Mouse (Mus musculus) kidney, adult 11 months (tissue): ENCODE results near the gene Olfr544.
"Not testable (repeated sequence)": the region's sequence is repeated elsewhere in the genome, so short reads cannot be mapped to it uniquely, and the experiment has no call there.

Experiments
- DNase-seq: peaks from one replicate; pipeline ENCODE4 v3.0.0; 2022

The Olfr544 gene

GRCm38 (mm10) chr7:102488161-102488560 is at the start of gene Olfr544:
Gene Olfr544, minus strand, starts transcription at chr7:102488313.
- no peak for DNase-seq

DNA sequence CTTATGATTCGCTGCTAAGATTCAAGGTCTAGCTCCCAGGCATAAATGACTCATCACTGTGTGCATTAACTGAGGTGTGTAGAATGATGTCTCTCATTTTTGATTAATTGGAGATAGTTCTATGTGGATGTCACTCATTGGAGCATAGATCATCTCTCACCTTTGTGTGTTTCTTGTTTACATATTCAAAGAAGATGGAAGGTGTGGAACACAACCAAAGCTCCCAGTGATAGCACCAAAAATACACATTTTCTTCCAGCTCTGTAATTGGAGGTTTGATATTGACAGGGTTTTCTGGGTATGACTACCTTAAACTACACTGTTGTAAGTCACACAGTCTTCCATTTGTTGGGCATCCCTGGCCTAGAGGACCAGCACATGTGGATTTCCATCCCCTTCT is 46.3 kb upstream of the Olfr544 start, which contains the start of gene Olfr547:
Gene Olfr547 (plus strand): TSS at position 301 of the 400 bp plus-strand sequence.
- no peak for DNase-seq

DNA sequence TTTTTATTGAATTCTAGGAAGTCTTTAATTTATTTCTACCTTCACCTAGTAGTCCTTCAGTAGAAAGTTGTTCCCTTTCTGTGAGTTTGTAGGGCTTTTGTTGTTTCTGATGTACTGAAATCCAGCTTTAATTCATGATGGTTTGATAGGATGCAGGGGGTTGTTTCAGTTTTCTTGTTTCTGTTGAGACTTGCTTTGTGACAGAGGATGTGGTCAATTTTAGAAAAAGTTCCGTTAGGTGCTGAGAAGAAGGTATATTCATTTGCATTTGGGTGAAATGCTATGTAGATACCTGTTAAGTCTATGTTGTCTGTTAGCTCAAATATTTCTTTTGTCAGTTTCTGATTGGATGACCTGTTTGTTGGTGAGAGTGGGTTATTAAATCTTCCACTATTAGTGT is 40.9 kb upstream of the Olfr544 start:
- DNase-seq, result no peak

- no peak for DNase-seq
Observed at GRCm38 (mm10) chr7:102517051-102517335, 28.9 kb upstream of the Olfr544 start.

GRCm38 (mm10) chr7:102516261-102517050 is 28.3 kb upstream of the Olfr544 start:
- no peak for DNase-seq

DNA sequence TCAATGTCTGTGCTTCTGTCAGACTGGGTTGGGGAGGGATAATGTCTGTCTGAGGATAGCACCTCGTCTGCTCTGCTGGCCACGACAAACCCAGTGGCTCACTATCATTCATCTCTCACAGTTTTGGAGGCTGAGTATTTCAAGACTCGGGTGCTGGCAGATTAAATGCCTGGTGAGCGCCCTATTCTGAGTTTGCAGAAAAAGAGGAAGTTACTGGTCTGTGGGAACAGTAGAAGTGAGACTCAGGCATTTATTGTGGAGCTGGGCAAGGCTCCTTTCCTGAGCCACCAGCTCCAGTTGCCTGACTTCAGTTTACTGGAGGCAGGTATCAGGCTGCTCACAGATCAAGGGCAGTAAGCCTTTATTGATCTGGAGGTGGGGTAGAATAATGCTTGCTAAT is 26.0 kb upstream of the Olfr544 start:
- no peak for DNase-seq

DNA sequence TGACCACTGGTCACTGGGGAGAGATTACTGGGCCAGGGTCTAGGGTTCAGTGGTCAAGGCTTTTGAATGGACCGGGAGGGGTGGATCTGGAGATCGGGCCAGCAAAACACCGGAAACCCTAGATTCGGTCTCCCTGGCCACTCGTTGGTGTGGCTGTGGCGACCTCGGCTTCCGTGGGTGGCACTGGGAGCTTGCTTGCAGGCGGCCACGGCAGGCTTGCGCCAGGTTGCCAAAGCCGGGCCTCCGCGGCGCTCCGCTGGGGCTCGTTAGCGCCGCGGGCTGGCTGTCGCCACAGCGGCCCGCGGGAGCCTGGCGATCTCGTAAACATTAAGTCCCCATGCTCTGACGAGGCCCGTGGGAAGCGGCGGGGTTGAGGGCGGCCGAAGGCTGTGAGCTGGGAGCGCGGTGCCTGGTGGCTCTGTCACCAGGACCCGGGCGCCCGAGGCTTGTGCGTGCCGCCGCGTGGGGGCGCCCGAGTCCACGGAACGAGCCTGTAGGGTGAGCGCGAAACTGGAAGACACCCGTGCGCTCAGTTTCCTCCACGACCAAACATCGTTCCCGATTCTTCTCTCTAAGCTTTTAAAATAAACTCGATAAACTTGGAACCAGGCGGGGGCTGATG is 24.8 kb upstream of the Olfr544 start:
- peak; percentile 64 for DNase-seq

DNA sequence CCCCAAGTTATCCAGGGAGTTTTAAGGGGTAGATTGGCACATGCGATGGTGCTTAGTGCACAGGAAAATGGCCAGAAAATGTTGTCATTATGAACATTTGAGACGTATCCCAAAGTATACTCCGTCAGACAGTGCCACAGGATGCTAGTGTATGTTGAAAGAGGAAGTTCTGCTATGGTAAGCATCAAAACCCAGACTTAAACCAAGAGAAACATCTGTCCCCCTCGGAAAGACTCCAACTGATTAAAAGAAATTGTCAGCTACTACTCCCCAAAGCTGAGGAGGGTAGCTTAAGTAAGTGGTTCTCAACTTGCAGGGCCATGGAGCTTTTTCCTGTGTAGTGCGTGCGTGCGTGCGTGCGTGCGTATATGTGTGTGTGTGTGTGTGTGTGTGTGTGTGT is 23.8 kb upstream of the Olfr544 start:
- no peak for DNase-seq

- no peak for DNase-seq
Observed at GRCm38 (mm10) chr7:102509726-102510125, 21.6 kb upstream of the Olfr544 start.

GRCm38 (mm10) chr7:102508666-102509065 is 20.6 kb upstream of the Olfr544 start:
- no peak for DNase-seq

DNA sequence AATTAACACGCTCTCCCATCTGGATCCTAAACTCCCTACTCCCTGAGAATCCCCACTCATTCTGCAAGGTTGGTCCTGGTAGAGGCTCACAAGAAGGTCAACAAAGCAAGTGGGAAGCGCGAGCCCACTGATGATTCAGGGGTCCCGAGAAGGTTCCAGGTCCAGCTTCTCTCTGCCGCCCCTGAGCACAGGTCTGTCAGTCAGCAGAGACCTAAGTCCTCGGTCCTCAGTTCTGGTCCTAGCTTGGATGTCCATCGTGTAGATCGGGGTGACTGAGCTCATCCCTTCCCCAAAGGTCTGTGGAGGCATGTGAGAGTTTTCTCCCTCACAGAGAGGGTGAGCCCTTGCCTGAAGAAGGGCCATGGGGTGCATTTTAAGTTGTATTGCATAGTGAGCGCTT is 20.0 kb upstream of the Olfr544 start:
- no peak for DNase-seq

DNA sequence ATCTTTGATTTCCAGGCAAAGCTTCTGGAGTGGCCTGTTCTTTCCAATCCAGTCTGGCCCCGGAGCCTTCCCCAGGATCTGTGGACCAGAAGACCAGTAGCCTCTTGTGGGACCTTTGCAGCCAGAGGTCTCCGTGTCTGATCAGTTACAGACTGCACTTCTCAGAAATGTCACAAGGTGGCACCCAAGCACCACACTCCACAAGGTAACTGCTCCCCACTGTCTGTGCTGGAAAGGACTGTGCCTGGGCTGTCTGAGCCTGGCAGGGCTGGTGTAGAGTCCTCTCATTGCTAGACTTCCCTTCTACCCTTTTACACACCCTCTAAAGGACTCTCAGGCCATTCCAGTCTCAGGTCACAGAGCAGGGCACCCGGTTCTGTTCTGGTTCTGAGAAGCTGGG is 18.7 kb upstream of the Olfr544 start:
- DNase-seq, result peak; percentile 51

GRCm38 (mm10) chr7:102501986-102502385 is 13.9 kb upstream of the Olfr544 start:
- no peak for DNase-seq

DNA sequence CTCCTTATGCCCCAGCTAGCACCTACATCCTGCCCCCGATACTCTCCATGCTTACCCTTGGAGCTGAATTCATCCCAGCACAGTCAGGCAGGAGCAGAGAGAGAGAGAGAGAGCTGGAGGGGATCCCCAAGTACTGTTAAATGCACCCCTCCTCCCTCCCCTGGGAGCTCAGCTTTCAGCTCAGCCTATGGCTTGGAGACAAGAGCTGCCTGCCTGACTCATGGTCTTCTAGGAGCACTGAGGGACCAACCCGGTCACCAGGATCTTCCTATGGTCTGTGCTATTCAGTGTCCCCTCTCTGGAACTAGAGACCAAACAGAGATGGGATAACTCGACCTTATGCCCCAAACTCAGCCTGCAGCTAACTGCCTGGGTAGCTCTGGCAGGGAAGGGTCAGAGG is 11.4 kb upstream of the Olfr544 start, which contains the start of gene Olfr545:
Gene Olfr545 (minus strand): TSS at position 101 of the 400 bp plus-strand sequence.
- no peak for DNase-seq

DNA sequence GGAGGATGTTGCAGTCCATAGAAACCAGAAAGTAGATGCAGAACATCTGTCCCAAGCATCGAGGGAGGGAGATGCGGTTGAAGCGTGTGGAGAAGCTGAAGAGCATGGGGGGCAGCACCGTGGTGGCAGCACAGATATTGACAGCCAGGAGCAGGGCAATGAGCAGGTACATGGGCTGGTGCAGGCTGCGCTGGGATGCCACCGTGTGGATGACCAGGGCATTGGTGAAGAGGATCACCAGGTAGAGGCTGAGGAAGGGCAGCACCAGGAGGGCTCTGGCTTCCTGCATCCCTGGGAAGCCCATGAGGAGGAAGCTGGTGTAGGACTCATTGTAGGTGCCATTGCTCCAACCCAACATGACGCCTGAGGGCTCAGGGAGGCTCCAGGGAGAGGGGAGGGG is 6.3 kb upstream of the Olfr544 start:
- not testable (repeated sequence) for DNase-seq

DNA sequence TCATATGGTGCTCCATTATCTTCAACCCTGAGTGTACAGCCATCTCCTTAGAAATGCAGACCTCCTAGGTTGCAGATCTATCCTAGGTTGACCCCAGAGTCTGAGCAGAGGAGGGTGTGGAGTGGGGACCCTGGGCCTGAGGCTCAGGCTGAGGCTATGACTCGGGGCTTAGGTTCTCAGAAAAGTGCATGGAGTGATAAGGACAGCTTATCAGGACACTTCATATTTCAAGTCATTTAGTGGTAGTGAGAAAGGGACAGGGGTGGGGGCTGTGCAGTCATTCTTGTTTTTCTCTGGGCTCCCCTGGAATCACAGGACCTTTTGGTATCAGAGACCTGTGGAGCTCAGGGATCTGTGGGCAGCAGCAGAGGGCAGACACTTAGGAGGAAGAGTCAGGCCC is 2.0 kb downstream of the Olfr544 start:
- DNase-seq, result no peak

DNA sequence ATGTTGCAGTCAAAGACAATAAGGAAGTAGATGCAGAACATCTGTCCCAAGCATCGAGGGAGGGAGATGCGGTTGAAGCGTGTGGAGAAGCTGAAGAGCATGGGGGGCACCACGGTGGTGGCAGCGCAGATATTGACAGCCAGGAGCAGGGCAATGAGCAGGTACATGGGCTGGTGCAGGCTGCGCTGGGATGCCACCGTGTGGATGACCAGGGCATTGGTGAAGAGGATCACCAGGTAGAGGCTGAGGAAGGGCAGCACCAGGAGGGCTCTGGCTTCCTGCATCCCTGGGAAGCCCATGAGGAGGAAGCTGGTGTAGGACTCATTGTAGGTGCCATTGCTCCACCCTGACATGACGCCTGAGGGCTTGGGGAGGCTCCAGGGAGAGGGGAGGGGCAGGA is 3.3 kb downstream of the Olfr544 start:
- DNase-seq, result not testable (repeated sequence)

GRCm38 (mm10) chr7:102483665-102484064 is 4.4 kb downstream of the Olfr544 start:
- no peak for DNase-seq

GRCm38 (mm10) chr7:102481579-102481978 is 6.5 kb downstream of the Olfr544 start, which contains the start of gene Olfr543:
Gene Olfr543, minus strand, starts transcription at chr7:102481679.
- DNase-seq, result no peak

DNA sequence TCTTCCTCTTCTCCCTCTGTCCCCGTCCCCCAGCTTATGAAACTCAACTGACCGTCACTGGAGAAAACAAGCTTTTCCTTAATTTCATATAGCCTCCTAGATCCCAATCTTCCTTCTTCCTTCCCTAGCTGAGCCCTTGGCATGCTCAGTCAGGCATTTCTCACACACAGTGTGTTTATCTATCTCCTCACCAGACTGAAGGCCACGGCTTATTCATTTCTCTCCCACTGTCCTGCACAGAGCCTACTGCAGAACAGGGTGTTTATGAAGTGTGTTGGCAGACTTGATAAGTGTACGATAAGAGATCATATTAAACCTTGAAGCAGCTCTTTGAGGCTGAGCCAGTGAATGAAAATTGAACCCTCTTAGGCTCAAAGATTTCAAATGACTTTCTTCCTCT is 7.3 kb downstream of the Olfr544 start:
- DNase-seq, result no peak

GRCm38 (mm10) chr7:102479368-102480078 is 8.6 kb downstream of the Olfr544 start:
- DNase-seq, result peak; percentile 37

GRCm38 (mm10) chr7:102478926-102479325 is 9.2 kb downstream of the Olfr544 start:
- DNase-seq, result no peak

- DNase-seq, result no peak
Observed at GRCm38 (mm10) chr7:102478425-102478824, 9.7 kb downstream of the Olfr544 start.

- no peak for DNase-seq
Observed at GRCm38 (mm10) chr7:102477377-102477776, 10.7 kb downstream of the Olfr544 start.
